Mouse (Mus musculus) bone marrow macrophage, adult 2 months (primary cell): ENCODE data around the gene Frem3. TPM values are rescaled to one million over a fixed set of nuclear protein-coding genes. Genes with fewer than 3 reads are reported as not detected.

ENCODE experiments used
- H3K27ac ChIP-seq: 2 replicates; pipeline ENCODE4 v1.5.1; 2012; ENCODE audit warnings: low read depth, low read length; ENCODE audit not compliant: insufficient read depth
- H3K4me1 ChIP-seq: 2 replicates; pipeline ENCODE4 v1.6.1; 2012; ENCODE audit warnings: low read length; ENCODE audit not compliant: control insufficient read depth, insufficient read depth
- H3K4me3 ChIP-seq: 2 replicates; pipeline ENCODE4 v1.5.1; 2012; ENCODE audit warnings: mild to moderate bottlenecking, low read length, moderate library complexity; ENCODE audit not compliant: insufficient read depth
- CTCF ChIP-seq: IDR thresholded peaks from 2 replicates; pipeline ENCODE4 v1.5.1; 2012; ENCODE audit warnings: low read depth, mild to moderate bottlenecking, low read length, moderate library complexity
- POLR2A ChIP-seq: IDR thresholded peaks from 2 replicates; pipeline ENCODE4 v1.6.1; 2012; ENCODE audit warnings: mild to moderate bottlenecking, low read depth, low read length, borderline replicate concordance
- polyA plus RNA-seq: library from polyadenylated mRNA; stranded (reverse); fragments of >200 nt; gene quantifications from 2 replicates; pipeline ENCODE4 v1.2.4, GENCODE M21; 2012; ENCODE audit not compliant: missing spikeins, insufficient read depth, insufficient read length

Frem3 gene
- polyA plus RNA-seq, 1 experiment: not detected

DNA sequence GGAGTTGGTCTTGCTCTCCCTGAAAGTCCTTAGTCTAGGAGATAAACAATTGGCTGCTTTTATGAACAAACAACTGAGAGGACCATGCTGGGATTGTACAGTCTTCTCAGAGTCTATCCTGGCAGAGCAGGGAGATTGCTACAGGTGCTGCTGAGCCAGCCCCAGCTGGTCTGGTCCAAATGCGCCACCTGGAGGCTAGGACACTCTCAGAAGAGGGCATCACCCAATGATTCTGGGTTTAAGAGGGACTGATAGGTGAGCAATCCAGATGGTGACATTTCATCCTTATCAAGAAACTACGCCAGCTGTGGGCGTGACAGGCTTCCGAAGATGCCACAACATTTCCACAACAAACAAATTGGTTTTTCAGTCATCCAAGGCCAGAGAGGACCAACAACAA is 77.3 kb downstream of the Frem3 start:
- TF ChIP-seq CTCF (peak; percentile 42; the same call in 1 of the 2 replicates), POLR2A (no peak)
- Histone ChIP-seq H3K4me1 (no peaks in the 10 kb centered on the region), H3K4me3 (no peak overlapping the region), H3K27ac (no peak overlapping the region)

DNA sequence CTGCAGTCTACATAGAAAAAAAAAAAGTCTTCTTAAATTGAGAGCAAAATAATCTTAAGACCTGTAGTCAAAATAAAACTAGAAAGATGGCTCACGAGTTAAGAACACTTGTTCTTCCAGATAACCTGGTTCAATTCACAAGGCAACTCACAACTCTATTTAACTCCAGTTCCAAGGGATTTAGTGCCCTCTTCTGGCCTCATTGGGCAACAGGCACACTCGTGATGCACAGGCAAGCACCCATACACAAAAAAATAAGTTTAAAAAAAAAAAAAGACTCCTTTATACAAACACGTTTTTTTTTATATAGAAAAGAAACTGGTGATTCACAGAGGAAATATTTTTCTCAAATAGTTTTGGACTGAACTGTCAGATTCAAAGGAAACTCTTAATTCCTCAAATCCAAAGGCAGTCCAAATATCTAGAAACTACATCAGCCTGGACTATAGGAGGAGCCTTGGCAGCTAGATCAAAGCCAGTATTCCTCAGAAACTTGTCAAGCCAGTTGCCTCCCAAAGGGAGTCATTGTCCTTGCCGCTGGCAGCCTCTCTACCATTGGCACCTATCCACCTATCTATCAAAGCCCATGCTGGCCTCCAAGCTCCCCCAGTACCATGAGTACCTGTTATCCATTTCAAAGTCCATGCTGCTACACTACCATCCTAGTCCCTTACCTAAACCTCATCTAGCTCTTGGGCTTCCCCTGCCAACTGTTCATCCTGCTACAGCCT is 100.0 kb downstream of the Frem3 start:
- TF ChIP-seq POLR2A (no peak), CTCF (0 out of 2 replicates have a peak, but pooled peaks have one; percentile 6)
- no peak overlapping the region for H3K27ac ChIP-seq
- H3K4me3 ChIP-seq: no peak overlapping the region
- H3K4me1 ChIP-seq: peaks cover 10% of the 10 kb centered on the region

DNA sequence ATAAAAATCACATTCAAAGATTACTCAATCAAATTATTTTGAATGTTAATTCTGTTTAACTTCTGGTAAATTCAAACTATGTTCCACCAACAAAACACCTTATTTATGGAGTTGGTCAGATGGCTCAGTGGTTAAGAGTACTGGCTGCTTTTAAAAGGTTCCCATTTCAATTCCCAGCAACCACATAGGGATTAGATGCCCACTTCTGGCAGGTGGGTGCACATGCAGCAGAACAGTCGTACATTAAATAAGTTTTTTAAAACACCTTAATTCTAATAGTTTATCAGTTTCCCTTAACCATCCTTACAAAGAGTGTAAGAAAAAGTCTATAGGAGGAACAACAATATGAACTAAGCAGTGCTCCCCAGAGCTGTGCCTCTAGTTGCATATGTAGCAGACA is 103.6 kb downstream of the Frem3 start:
- no peak overlapping the region for H3K27ac ChIP-seq
- no peak overlapping the region for H3K4me3 ChIP-seq
- TF ChIP-seq CTCF (no peak), POLR2A (no peak)
- H3K4me1 ChIP-seq: no peaks in the 10 kb centered on the region

DNA sequence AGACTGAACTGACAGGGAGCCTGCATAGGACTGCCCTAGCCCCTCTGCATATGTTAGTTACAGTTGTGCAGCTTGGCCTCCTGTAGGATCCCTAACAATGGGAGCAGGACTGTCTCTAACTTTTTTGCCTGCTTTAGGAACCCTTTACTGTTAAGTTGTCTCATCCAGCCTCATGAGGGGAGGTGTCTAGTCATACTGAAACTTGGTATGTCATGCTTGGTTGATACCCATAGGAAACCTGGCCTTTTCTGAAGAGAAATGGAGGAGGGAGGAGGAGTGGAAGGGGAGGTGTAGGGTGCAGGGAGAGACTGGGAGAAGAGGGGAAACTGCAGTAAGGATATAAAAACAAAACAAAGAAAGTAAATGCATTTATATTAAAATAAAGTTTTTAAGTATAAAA is 121.4 kb downstream of the Frem3 start:
- Histone ChIP-seq H3K4me3 (no peak overlapping the region), H3K4me1 (peaks cover 7% of the 10 kb centered on the region), H3K27ac (no peak overlapping the region)
- no peak for TF ChIP-seq POLR2A
- TF ChIP-seq CTCF: no peak

DNA sequence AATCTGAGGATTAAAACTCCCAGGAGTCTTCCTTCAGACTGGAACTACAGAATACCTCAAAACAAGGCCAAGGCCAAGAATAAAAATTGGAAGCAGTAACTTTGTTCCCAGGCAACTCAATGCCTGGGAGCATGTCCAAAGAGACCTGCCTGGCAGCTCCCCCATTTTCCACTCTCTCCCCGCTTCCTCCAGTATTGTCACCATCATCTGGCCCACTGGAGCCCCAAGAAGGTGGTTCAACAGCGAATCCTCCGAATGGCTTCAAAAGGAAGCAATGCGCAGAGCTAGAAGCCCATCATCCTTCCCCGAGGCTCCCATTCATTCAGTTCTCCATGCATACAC is 127.1 kb downstream of the Frem3 start:
- Histone ChIP-seq H3K27ac (peak overlapping the region; percentile 87; the same call in 1 of the 2 replicates), H3K4me1 (peaks cover 11% of the 10 kb centered on the region), H3K4me3 (peak overlapping the region; percentile 99)
- TF ChIP-seq CTCF (no peak), POLR2A (no peak)

DNA sequence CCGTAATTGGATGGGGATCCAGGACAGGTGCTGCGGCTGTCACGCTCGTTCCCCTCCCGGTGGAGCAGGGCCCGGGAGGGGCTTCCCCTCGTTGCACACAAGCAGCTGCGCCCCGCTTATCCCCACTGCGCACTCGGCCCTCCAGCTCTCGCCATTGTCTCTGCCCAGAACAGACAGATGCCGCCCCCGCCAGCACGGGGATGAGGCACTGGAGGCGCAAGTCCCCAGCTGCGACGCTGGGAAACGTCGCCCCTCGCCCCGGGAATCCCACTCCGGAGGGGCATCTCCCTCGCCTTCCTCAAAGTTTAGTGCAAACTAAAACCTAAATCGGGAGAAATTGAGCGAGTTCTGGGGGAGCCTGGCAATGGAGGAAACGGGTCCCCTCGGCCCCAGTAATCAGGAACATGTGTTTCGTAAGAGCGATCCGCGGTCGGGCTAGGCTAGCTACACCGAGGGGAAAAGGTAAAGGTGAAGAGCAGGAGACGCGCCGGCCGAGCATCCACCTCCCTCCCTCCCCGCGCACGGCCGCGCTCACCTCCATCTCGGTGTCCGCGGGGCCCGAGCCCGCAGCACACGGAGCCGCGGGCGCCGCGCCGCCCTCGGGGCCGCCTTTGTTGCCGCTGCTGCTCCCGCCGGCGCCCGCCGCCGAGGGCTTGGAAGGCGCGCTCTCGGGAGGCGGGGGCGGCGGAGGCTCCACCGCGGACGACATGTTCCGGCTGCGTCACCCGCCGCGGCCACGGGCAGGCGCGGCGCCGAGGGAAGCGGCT is 127.7 kb downstream of the Frem3 start:
- peaks cover 12% of the 10 kb centered on the region for H3K4me1 ChIP-seq
- H3K27ac ChIP-seq: peak overlapping the region; percentile 87
- peak overlapping the region; percentile 99 for H3K4me3 ChIP-seq
- no peak for TF ChIP-seq POLR2A
- no peak for TF ChIP-seq CTCF

DNA sequence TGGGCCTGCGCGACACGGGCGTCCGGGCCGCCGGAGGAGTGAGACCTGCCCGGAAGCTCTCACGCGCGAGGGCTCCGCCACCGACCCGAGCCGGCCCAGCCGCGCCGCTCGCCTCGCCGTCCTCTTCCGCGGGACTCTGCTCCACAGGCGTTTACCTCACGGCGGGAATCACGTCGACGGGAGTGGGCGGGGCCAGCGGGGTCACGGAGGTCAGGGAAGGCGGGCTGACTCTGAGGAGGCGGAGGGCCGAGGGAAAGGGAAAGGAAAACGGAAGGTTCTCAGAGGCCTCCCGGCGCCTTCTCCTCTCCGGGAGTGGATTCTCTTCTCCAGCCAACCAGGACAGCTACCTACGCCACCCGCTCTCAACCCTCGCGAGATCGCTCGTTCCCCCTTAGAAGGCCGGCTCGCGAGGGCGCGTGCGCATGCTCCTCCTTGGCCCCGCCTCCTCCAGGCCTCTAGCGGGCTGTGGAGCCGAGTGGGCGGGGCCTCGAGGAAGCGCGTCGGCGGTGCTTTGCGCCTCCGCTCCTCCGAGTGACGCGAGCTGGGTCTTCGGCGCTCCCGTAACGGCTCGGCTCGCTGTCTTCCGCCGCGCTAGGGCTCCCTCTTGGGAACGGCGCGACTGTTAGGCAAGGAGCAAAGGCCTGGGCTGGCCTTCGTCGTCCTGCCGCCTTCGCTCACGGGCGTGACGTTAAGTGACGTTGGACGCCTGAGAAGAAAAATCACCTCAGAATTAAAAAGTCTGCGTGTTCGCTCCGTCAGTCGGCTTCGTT is 128.5 kb downstream of the Frem3 start, which contains the start of gene Smarca5:
Gene Smarca5, minus strand, starts transcription at position 343 of the 770 bp plus-strand sequence.
- peaks cover 15% of the 10 kb centered on the region for H3K4me1 ChIP-seq
- peak within 1 kb of the TSS; percentile 88 for H3K27ac ChIP-seq
- peak within 1 kb of the TSS; percentile 99 for H3K4me3 ChIP-seq

DNA sequence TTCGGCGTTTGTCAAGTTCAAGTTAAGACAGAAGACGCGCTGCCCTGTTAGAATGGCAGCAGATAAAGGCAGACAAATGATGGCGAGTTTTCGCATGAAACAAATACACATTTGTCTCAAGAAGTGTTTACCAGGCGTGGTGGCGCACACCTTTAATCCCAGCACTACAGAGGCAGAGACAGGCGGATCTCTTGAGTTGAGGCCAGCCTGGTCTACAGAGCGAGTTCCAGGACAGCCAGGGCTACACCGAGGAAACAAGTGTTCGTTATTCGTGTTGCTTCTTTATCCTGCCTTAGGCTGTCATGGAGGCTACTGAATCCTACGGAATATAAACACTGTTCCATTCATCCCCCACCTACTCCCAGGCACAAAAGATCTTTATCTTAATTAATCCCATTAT is 129.1 kb downstream of the Frem3 start:
- Histone ChIP-seq H3K27ac (peak overlapping the region; percentile 88), H3K4me3 (peak overlapping the region; percentile 99), H3K4me1 (peaks cover 15% of the 10 kb centered on the region)
- TF ChIP-seq POLR2A (no peak), CTCF (no peak)

Other genes with a start within 250 kb of the Frem3 start
- not detected in 2 replicates for gene Gypa, start 117.3 kb upstream of the Frem3 start, polyA plus RNA-seq
- 31.6 and 36.6 TPM in 2 replicates for gene Smarca5, start 128.4 kb downstream of the Frem3 start, polyA plus RNA-seq